Mouse (Mus musculus): Measurements from ENCODE around the gene Rnf208.
A peak's percentile ranks its signal among the peaks of the same experiment; 100 is the strongest.

Gene Rnf208

DNA sequence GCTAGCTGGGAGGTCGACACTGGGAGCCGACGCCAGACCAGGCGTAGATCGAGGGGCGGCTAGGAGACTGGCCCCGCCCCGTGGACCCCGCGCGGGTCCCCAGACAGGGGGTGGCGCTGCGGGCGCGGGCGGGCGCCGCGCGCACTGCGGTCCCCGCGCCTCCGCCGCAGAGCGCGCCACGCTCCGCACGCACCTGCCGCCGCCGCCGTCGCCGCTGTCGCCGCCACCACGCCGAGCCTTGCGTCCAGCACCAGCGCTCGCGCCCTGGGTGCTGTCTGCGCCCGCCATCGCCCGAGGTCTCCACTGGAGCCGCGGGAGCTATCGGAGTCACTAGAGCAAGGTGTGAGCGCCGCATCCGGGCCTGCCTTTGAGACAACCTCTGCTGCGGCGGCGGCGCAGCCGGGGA is at the start of gene Rnf208, which contains the start of gene Cysrt1:
Rnf208 (plus strand) TSS at position 155 of the 406 bp plus-strand sequence.
Cysrt1 (minus strand) TSS at position 352 of the 406 bp plus-strand sequence.
- no peak for DNase-seq (ENCODE audit: low read depth in 2 of 2, low spot score in 2 of 2)

DNA sequence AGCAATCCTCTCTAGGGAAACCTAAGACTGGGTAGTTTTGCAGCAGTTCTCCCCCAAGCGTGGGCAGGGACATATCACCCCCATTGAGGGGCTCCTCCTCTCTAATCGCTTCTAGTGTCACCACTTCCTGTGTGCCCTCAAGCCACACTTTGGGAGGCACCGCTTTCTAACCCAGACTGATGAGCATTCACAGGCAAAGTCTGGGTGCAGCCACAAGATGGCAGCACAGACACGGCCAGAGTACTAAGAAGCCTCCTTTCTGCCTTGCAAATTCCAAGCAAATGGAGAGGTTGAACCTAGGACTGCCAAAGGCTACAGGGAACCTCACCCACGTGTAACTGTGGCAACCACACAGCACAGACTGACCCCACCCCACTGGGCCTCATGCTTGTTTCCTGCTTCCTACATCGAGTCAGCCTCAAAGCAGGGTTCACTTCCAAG is 48.7 kb upstream of the Rnf208 start:
- peak; percentile 75 to 87 for DNase-seq (ENCODE audit: low read depth in 2 of 2, low spot score in 2 of 2)

DNA sequence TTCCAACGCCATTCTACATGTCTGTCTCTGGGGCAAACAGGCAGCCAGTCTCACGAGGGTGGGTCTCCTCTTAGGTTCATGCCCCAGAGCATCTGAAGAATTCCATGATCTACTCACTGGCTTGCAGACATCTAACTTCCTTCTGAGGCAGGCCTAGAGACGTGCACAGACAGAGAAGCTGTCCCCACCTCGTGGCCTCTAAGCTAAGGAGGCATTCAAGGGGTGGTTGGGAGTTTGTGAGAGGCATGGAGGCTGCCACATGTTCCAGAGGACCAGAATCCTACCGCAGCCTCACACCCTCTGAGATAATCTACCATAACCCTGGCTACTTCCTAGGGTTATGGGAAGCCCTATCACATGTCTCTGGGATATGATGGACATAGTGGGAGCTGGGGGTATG is 48.0 kb upstream of the Rnf208 start:
- no peak for DNase-seq (ENCODE audit: low read depth in 2 of 2, low spot score in 2 of 2)

DNA sequence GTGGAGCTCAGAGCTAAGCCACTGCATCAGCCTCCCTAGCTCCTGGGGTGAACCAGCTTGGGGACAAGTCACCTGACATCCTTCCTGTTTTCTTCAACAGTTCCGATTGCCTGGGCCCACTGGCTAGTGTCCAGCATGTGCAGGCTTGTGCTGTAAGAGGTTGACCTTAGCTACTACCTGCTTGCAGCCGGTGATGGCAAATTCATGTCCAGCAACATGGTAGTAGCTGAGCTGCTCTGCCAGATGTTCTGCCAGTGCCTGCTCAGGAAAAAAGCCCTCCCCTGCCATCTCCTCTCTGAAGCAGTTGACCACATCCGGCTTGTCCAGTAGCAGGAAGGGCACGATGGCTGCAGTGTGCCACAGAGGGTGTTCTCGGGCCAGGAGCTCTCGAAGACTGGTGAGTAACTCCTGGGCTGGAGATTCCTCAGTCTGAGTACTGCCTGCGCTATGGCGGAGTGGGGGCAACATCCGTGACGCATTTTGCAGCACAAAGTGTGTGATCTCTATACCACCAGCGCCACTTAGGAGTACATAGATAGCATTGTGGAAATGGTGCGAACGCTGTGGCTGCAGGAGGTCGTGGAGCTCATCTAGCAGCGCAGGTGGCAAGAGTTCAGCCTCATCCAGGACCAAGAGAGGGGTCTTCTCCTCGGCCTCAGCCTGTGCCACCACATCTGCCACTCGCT is 47.4 kb upstream of the Rnf208 start:
- DNase-seq (ENCODE audit: low read depth in 2 of 2, low spot score in 2 of 2) = peak; percentile 31 to 34

DNA sequence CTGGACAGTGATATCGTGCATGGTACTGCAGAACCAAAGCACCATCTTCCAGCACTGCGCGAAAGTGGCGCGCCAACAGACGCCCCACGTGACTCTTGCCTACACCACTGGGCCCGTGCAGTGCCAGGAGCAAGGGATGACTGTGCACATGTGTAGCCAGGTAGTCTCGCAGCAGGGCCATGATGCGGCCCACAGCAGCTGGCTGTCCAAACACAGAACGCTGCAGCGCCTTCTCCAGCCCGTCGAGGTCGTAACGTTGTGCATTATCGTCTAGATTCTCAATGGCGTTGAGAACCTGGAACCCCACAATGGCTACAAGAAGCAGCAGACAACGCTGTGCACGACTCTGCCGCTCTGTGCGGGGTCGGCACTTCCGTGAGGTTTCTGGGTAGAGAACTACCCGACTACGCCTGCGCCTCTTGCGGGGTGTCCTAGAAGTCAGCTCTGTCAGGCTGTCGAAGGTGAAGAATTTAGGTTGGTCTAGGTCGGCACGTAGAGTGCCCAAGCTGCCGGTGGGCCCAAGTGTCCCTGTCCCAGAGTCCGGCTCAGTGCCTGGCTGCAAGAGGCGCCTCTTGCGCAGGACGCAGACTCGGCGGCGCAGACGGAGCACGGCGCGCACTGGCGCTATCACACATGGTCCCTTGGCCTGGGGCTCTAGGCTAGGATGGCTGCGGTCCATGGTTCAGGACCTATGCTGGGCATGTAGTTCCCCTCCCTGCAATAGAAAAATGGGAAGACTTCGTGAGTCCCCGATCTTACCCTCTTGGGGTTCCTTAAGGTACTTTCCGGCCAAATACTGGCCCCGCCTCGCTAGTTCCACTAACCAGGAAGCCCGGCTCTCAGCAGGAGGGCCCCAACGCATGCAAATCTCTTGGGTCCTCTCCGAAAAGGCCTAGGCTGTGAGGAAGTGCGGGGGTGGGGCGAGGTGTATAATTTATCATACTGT is 46.6 kb upstream of the Rnf208 start:
- peak; percentile 31 to 50 for DNase-seq (ENCODE audit: low read depth in 2 of 2, low spot score in 2 of 2)

DNA sequence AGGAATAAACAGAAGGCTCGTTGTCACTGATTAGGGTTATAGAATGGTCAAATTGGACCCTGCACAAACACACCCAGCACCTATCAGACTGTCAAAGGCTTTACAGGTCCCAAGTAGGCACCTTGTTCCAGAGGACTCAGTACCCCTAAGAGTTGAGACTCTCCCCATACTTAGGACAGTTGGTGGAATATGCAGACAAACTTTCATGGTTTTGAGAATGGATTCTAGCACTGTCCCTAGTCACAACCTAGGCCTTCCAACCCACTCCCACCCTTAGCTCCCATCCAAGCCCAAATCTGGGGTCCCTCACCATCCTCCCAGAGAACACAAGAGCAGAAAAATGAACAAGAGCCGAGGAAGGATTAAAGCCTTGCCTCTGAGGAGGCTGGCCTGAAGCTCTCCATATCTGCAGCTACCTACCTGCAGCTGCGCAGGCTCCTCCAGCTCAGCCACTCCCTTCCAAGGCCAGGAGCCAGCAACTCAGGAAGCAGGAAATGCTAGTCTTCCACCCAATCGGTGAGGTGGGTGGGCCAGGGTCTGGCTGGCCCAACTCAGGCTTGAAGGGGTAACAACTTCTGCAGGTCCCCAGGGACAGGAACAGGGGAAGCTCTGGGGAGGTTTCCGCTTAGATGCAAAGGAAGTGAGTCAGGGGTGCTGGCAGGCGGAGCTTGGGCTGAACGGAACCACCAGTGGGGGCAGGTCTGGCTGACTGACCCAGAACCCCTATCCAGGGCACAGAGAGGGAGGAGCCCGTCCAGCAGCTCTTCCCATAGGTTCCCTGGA is 45.7 kb upstream of the Rnf208 start, which contains the start of gene Tor4a:
Tor4a (minus strand) TSS at position 715 of the 783 bp plus-strand sequence.
- peak; percentile 61 for DNase-seq (ENCODE audit: low read depth in 2 of 2, low spot score in 2 of 2)

DNA sequence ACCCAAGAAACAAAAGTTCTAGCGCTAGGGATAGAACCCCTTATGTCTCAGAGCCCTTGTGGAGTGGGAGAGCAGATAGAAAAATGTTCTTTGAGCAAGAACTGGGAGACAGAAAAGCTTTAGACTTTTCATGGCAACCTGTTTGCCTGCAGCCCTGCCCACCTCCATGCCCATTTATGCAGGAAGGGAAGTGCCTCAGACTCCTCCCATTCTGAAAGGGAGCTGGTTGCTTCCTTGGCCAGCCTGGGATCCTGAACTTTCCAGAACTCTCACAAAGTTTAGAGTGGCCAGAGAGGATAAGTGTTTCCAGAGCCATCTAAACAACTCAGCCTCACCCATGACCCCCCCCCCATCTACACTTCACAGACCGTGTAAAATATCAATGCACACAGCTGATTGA is 44.9 kb upstream of the Rnf208 start:
- DNase-seq (ENCODE audit: low read depth in 2 of 2, low spot score in 2 of 2) = no peak

DNA sequence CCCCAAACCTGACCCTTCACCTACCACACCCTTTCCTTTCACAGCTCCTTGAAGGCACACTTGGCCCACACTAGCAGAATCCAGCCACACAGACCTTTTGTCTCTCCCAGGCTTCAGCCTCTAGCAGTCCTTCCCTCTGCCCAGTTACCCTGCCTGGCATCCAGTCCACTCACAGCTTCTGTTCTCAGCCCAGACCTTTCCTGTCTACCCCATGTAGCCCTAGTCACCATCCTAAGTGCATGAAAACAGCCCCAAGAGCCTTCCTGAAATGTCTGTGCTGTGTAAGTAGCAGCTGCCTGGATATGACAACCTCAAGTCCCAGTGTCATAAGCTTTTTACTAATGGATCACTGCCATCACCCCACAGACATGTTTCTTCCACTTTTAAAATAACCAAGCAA is 44.1 kb upstream of the Rnf208 start:
- no peak for DNase-seq (ENCODE audit: low read depth in 2 of 2, low spot score in 2 of 2)

DNA sequence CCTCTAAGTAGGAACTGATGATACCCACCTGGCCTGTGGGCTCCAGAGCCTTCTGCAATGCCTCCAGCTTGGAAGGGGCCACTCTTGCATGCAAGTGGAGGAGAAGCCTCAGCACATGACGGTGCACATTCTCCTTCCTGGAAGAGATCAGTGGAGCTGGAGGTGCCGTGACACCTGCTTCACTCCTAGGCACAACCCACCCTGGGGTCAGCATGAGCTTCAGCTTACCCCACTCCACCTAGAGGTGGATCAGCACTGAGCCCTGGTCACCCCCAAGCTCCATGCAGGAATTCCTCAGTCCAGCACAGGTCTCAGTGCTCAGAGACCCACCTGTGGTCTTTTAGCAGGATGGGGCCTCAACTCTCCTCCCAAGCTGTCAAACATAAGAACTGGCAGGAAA is 41.4 kb upstream of the Rnf208 start:
- DNase-seq (ENCODE audit: low read depth in 2 of 2, low spot score in 2 of 2) = no peak

DNA sequence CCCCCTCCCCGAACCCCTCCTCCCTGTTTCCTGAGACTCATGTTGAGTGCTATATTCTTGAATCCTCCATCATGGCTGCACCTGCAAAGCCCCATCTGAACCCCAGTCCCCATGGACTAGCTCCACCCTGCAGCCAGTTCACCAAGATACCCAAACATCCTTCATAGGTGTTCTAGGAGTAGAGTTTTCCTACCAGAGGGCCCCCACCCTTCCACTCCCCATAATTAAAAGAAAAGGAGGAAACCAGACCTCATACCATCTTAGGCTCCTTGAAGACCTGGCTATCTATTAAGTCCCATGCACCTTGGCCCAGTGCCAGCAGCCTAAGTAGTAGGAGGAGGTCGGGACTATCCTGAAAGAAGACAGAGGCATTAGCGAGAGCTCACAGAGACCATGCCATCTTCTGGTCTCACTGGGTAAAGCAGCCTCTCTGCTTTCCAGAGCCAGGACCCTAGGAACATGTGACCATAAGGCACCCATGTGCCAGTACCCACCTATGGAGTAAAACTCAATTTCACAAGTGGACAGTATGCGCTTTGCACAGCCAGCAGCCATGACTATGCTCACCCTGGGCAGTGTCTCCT is 38.3 kb upstream of the Rnf208 start:
- DNase-seq (ENCODE audit: low read depth in 2 of 2, low spot score in 2 of 2) = no peak

DNA sequence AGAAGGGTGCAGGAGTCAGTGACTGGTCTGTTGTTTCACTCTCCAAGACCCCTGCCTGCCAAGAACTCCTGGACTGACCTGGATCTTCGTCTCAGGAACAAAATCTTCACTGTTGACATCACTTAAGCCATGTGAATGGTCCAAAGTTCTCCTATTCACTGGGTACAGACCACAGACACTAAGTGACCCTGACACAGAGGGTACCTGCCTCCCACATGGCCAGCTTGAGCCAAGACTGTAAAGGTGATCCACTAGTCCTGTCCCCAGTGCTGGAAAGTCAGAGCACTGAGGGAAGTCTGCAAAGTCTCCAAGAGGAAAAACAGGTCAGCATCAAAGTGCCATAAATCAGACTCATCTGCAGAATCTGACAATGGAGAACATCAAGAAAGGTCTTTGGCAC is 34.5 kb upstream of the Rnf208 start:
- no peak for DNase-seq (ENCODE audit: low read depth in 2 of 2, low spot score in 2 of 2)

DNA sequence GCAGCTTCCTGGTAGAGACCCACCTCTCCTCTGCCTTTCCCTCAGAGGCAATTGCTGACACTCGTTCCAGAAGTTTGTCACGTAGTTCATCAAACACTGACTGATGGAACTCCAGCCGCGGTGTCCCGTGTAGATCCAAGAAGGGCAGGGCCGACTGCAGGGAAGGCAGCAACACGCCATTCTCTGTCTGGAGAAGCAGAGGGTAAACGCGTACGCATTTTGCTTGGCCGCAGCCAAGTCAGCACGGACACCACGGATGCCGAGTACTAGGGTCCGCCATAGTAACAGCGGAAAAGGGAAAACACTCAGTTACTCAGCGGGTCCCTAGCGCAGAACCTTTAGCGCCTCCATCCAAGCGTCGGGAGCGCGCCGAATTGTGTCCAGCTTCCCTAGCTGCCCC is 31.4 kb upstream of the Rnf208 start:
- DNase-seq (ENCODE audit: low read depth in 2 of 2, low spot score in 2 of 2) = peak in 1 of 2 experiments; percentile 6

DNA sequence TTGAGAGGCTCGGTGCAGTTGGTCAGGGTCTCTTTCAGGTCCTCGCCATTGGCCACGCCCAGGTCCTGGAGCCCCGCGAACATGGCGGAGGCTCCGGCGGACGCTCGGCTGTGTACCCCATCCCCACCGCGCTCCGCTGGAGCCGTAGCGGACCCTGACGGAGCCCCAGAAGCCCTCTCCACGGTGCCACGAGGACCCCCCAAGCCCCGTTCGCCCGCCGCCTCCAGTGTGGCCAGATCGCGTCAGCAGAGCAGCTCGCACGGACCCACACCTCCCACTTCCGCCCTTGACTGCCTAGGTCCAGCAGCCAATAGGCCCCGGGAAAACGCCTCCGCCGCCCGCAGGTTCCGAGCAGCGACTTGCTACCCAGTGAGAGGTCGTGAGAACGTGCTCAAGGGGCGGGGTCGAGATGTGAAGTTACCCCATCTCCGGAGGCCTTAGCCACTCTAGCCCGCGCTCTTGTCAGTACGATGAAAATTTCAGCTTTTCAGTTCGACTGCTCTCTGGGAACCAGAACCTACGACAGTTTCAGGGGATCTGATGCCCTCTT is 30.9 kb upstream of the Rnf208 start, which contains the start of gene Nelfb:
Nelfb (minus strand) TSS at position 369 of the 550 bp plus-strand sequence.
- DNase-seq (ENCODE audit: low read depth in 2 of 2, low spot score in 2 of 2) = peak; percentile 77 to 81

DNA sequence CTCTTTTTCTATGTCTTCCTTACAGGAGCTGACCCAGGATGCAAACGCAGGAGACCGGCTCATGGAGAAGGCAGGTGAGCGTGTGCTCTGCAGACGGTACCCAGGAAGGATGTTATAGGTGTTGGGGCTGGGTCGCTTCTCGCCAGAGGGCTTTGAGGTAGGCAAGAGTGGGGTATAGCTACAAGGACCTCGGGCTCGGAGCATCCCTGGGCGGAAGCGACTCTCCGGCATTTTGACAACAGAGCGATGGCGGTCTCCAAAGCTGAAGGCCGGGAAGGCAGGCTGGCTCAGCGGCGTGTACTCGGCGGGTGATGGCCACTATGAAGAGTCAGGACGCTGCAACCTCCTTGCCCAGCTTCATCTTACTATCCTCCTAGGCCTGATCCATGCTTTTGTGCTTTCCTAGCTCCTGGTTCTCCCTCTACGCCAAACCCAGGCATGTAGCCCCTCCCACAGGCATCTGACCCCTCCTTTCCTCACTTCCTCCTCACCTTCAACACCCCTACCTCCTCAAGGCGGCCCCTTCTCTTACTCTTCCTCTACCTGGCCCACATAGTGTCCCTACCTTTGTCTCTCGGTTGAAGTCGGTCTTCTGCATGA is 28.7 kb upstream of the Rnf208 start:
- DNase-seq (ENCODE audit: low read depth in 2 of 2, low spot score in 2 of 2) = no peak

DNA sequence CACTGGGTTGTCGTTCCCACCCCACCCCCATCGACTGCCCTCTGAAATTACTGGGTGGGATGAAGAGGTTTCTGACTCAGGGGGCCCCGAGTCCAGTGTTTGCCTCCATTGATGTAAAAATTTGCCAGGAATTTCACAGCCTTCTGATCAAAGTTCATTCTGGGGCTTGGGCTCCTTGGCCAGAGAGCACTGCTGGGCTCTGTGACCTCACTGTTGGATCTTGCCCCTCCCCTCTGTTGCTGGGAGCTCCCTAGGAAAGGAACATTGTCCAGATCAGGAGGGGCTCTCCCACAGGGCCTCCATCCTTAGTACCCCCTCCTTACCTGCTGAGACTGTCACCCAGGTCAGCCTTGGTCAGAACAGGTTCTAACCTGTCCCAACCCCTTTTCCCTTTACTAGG is 27.6 kb upstream of the Rnf208 start, which contains the start of gene Stpg3:
Stpg3 (minus strand) TSS at position 194 of the 400 bp plus-strand sequence.
- DNase-seq (ENCODE audit: low read depth in 2 of 2, low spot score in 2 of 2) = no peak

DNA sequence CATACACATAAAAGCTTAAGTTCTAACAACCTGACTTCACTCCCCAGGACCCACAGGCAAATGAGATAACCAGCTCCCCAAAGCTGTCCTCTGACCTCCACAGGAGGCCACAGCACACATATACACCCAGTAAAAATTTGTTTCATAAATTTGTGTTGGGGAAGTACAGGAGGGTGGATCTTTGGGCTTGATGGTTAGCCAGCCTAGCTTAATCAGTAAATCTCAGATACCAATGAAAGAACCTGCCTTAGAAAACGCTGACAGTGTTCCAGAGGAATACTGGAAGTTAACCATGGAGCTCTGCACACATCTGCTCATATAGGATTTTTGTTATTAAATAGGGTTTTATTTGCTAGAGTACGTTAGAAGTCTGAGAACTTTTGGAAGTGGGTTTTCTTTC is 24.4 kb upstream of the Rnf208 start:
- DNase-seq (ENCODE audit: low read depth in 2 of 2, low spot score in 2 of 2) = no peak

DNA sequence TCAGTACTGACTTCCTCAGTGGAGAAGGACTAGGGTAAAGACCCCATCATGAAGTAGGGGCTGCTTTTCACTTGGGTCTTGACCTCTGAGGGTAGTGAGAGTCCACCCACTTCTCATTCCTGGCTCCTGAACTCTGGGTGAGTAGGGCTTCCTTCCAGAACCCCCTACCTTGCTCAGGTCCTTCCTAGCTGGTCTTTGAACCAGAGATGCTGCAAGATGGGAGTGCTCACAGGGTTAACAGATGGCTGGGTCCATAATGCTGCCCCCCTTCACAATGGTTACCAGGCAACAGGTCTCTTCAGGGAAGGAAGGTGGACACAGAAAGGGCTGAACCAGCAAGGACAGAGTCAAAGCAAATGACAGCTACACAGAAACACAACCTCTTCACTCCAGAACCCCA is 23.6 kb upstream of the Rnf208 start, which contains the start of gene Fam166a:
Fam166a (plus strand) TSS at position 301 of the 400 bp plus-strand sequence.
- no peak for DNase-seq (ENCODE audit: low read depth in 2 of 2, low spot score in 2 of 2)

DNA sequence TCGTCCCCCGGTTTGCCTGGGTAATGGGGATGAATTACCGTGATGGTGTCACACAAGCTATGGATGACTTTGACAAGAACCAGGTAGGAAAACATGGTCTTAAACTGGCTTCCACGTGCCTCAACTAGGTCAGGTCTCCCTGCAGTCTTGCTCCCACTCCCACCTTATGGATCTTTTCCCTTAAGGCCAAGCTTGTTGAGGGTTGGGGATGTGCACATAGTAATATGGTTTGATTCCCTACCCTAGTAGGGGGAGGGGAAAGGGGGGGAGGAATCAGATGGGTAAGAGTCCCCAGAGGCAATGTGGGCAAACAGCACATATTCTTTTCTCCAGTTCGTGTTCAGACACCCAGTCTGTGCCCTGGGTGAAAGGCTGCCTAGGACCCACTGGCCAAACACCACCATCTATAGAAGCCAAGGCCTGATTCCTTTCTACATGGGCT is 20.7 kb upstream of the Rnf208 start:
- DNase-seq (ENCODE audit: low read depth in 2 of 2, low spot score in 2 of 2) = no peak

DNA sequence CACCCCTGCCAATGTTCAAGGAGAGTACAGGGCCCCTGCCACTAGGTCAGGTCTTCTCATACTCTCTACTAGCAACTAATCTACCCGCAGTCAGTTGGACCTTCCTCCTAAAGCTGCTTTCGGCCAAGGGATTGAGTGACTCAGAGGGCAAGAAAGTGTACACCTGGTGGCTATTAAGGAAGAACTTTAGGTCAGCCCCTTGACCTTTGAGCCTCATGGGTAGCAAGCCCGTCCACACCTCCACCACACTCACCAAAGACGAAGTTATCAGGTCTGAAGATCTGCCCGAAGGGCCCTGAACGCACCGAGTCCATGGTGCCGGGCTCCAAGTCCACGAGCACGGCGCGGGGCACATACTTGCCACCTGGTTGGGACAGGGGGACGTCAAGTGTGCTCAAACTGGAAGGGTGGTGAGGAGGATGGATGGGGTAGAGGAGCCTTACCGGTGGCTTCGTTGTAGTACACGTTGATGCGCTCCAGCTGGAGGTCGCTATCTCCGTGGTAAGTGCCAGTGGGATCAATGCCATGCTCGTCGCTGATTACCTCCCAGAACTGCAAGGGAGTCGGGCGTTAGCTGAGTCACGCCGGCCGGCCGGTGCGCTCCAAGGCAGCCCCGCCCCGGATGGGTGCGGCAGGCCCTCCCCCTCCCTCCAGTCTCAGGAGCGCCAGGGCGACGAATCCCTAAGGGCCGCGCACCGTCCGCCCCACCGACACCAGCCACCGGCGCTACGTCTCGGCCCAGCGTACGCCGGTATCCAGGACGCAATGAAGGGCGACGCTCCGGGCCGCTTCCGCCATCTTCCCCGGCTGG is 18.2 kb upstream of the Rnf208 start:
- DNase-seq (ENCODE audit: low read depth in 2 of 2, low spot score in 2 of 2) = peak in 1 of 2 experiments; percentile 59
